Mouse (Mus musculus) liver, embryonic 16.5 days (tissue): ENCODE data around the gene Map1lc3b. TPM values are rescaled to one million over a fixed set of nuclear protein-coding genes. Genes with fewer than 3 reads are reported as not detected.
"Not testable (repeated sequence)": the region's sequence is repeated elsewhere in the genome, so short reads cannot be mapped to it uniquely, and the experiment has no call there.

ENCODE experiments used
- ATAC-seq: fragments of 200-750 bp; cut with Nextera tagmentation; 2 replicates; pipeline ENCODE4 v1.8.0; 2017; ENCODE audit warnings: low read depth, mild to moderate bottlenecking, moderate number of reproducible peaks, moderate library complexity
- H3K27ac ChIP-seq: fragments of 300-500 bp; sonication (generic); 2 replicates; pipeline ENCODE4 v1.5.1; 2014; ENCODE audit warnings: mild to moderate bottlenecking, low read length
- H3K27me3 ChIP-seq: fragments of 300-500 bp; sonication (generic); 2 replicates; pipeline ENCODE4 v1.6.1; 2014; ENCODE audit warnings: low read depth, low read length, mixed read lengths; ENCODE audit not compliant: control insufficient read depth, insufficient read depth
- H3K36me3 ChIP-seq: fragments of 300-500 bp; sonication (generic); 2 replicates; pipeline ENCODE4 v1.6.1; 2014; ENCODE audit warnings: mild to moderate bottlenecking; ENCODE audit not compliant: control insufficient read depth, insufficient read depth
- H3K4me1 ChIP-seq: fragments of 300-500 bp; sonication (generic); 2 replicates; pipeline ENCODE4 v1.6.1; 2014; ENCODE audit warnings: low read depth, low read length, mixed read lengths; ENCODE audit not compliant: control insufficient read depth
- H3K4me2 ChIP-seq: fragments of 300-500 bp; sonication (generic); 2 replicates; pipeline ENCODE4 v1.6.1; 2014; ENCODE audit warnings: low read depth, low read length, mixed read lengths
- H3K4me3 ChIP-seq: fragments of 300-500 bp; sonication (generic); 2 replicates; pipeline ENCODE4 v1.5.1; 2014; ENCODE audit warnings: low read depth, mild to moderate bottlenecking, low read length
- H3K9ac ChIP-seq: fragments of 300-500 bp; sonication (generic); 2 replicates; pipeline ENCODE4 v1.6.1; 2014; ENCODE audit warnings: low read depth, low read length
- H3K9me3 ChIP-seq: fragments of 300-500 bp; sonication (generic); replicated peaks from 2 replicates; pipeline ENCODE4 v1.6.1; 2016; ENCODE audit warnings: low read length; ENCODE audit not compliant: control insufficient read depth
- WGBS: fragments of 180-500 bp; shearing (Covaris S2); extraction: QIAGEN DNeasy Blood & Tissue Kit; methylation state at CpG from one replicate; pipeline ENCODE4 v1.1.7; 2014; ENCODE audit not compliant: insufficient replicate concordance; 5-methylcytosine and 5-hydroxymethylcytosine counted together
- polyA plus RNA-seq: library from polyadenylated mRNA; unstranded; fragments of >200 nt; fragmentation: Nextera tagmentation; extraction: Ambion mirVana; gene quantifications from 2 replicates; pipeline ENCODE4 v1.2.1, GENCODE M21; 2015

Gene Map1lc3b
- polyA plus RNA-seq, 1 experiment from 2014 or later, result 149 TPM

- Histone ChIP-seq H3K4me1 (peaks cover 28% of the 10 kb centered on the region), H3K4me2 (no peak overlapping the region), H3K4me3 (no peak overlapping the region), H3K27me3 (no peaks in the 10 kb centered on the region), H3K9ac (no peak overlapping the region), H3K9me3 (no peaks in the 10 kb centered on the region), H3K36me3 (peaks cover 42% of the 10 kb centered on the region), H3K27ac (no peak overlapping the region)
- ATAC-seq, result no peak
- 70% methylated on average over 9 of the region's 9 CpGs for WGBS
These were observed 3.8 kb downstream of the Map1lc3b start for GRCm38 (mm10) chr8:121593983-121594382.

- H3K36me3 ChIP-seq, result peaks cover 42% of the 10 kb centered on the region
- ATAC-seq, H3K27ac ChIP-seq: not testable (repeated sequence)
These were observed 7.3 kb downstream of the Map1lc3b start for GRCm38 (mm10) chr8:121597492-121597891.

GRCm38 (mm10) chr8:121598190-121598589 is 8.0 kb downstream of the Map1lc3b start:
- no peak overlapping the region for H3K27ac ChIP-seq
- H3K9me3 ChIP-seq, result no peaks in the 10 kb centered on the region
- H3K4me1 ChIP-seq, result no peaks in the 10 kb centered on the region
- ATAC-seq, result no peak
- no peaks in the 10 kb centered on the region for H3K27me3 ChIP-seq
- no peak overlapping the region for H3K9ac ChIP-seq
- H3K4me3 ChIP-seq, result no peak overlapping the region
- peaks cover 42% of the 10 kb centered on the region for H3K36me3 ChIP-seq
- no peak overlapping the region for H3K4me2 ChIP-seq
- 81% methylated on average over 7 of the region's 7 CpGs for WGBS

More at GRCm38 (mm10) chr8:121597492-121597891, 7.3 kb downstream of the Map1lc3b start:
- not testable (repeated sequence) for H3K4me1 ChIP-seq, H3K9me3 ChIP-seq, H3K4me3 ChIP-seq, H3K27me3 ChIP-seq, H3K9ac ChIP-seq, H3K4me2 ChIP-seq
- 80% methylated on average over 2 of the region's 2 CpGs for WGBS

GRCm38 (mm10) chr8:121598892-121599291 is 8.7 kb downstream of the Map1lc3b start:
- ATAC-seq, result peak; percentile 77
- H3K36me3 ChIP-seq, result peaks cover 35% of the 10 kb centered on the region
- no peak overlapping the region for H3K4me3 ChIP-seq
- no peak overlapping the region for H3K9ac ChIP-seq
- no peaks in the 10 kb centered on the region for H3K9me3 ChIP-seq
- no peak overlapping the region for H3K4me2 ChIP-seq
- 26% methylated on average over 7 of the region's 7 CpGs for WGBS
- H3K4me1 ChIP-seq, result no peaks in the 10 kb centered on the region
- no peaks in the 10 kb centered on the region for H3K27me3 ChIP-seq
- no peak overlapping the region for H3K27ac ChIP-seq

- Histone ChIP-seq H3K9ac (no peak overlapping the region), H3K27me3 (no peaks in the 10 kb centered on the region), H3K4me1 (no peaks in the 10 kb centered on the region), H3K9me3 (no peaks in the 10 kb centered on the region), H3K36me3 (peaks cover 26% of the 10 kb centered on the region), H3K27ac (no peak overlapping the region), H3K4me2 (no peak overlapping the region), H3K4me3 (no peak overlapping the region)
- 78% methylated on average over 14 of the region's 14 CpGs for WGBS
- no peak for ATAC-seq
These were observed 9.7 kb downstream of the Map1lc3b start for GRCm38 (mm10) chr8:121599842-121600241.

GRCm38 (mm10) chr8:121602411-121602810 is 12.2 kb downstream of the Map1lc3b start:
- H3K36me3 ChIP-seq, result peaks cover 9% of the 10 kb centered on the region; the same call in 1 of the 2 replicates
- no peaks in the 10 kb centered on the region for H3K4me1 ChIP-seq
- no peaks in the 10 kb centered on the region for H3K27me3 ChIP-seq
- H3K4me2 ChIP-seq, result no peak overlapping the region
- H3K9ac ChIP-seq, result no peak overlapping the region
- no peak for ATAC-seq
- whole genome bisulfite sequencing, result 80% methylated on average over 12 of the region's 12 CpGs
- no peak overlapping the region for H3K27ac ChIP-seq
- no peaks in the 10 kb centered on the region for H3K9me3 ChIP-seq
- H3K4me3 ChIP-seq, result no peak overlapping the region

GRCm38 (mm10) chr8:121602860-121603259 is 12.7 kb downstream of the Map1lc3b start:
- H3K27ac ChIP-seq, result no peak overlapping the region
- peak; percentile 30; the same call in 1 of the 2 replicates for ATAC-seq
- WGBS, result 14% methylated on average over 3 of the region's 3 CpGs
- peaks cover 4% of the 10 kb centered on the region; the same call in 1 of the 2 replicates for H3K36me3 ChIP-seq
- no peaks in the 10 kb centered on the region for H3K27me3 ChIP-seq
- no peaks in the 10 kb centered on the region for H3K4me1 ChIP-seq
- H3K9me3 ChIP-seq, result no peaks in the 10 kb centered on the region
- H3K4me3 ChIP-seq, result no peak overlapping the region
- no peak overlapping the region for H3K4me2 ChIP-seq
- no peak overlapping the region for H3K9ac ChIP-seq

GRCm38 (mm10) chr8:121603801-121604200 is 13.6 kb downstream of the Map1lc3b start:
- no peaks in the 10 kb centered on the region for H3K9me3 ChIP-seq
- no peaks in the 10 kb centered on the region for H3K27me3 ChIP-seq
- 75% methylated on average over 12 of the region's 12 CpGs for WGBS
- H3K4me3 ChIP-seq, result no peak overlapping the region
- H3K4me2 ChIP-seq, result no peak overlapping the region
- no peak overlapping the region for H3K27ac ChIP-seq
- H3K36me3 ChIP-seq, result no peaks in the 10 kb centered on the region
- H3K4me1 ChIP-seq, result no peaks in the 10 kb centered on the region
- no peak for ATAC-seq
- no peak overlapping the region for H3K9ac ChIP-seq

- Histone ChIP-seq H3K4me3 (no peak overlapping the region), H3K9ac (no peak overlapping the region), H3K27ac (no peak overlapping the region), H3K27me3 (no peaks in the 10 kb centered on the region), H3K36me3 (no peaks in the 10 kb centered on the region), H3K9me3 (no peaks in the 10 kb centered on the region), H3K4me2 (no peak overlapping the region), H3K4me1 (no peaks in the 10 kb centered on the region)
- 69% methylated on average over 5 of the region's 5 CpGs for WGBS
- ATAC-seq, result no peak
These were observed 17.5 kb downstream of the Map1lc3b start for GRCm38 (mm10) chr8:121607661-121608060.
